8 mouse cellular contexts compared by ENCODE assay signal in the genomic region with DNA sequence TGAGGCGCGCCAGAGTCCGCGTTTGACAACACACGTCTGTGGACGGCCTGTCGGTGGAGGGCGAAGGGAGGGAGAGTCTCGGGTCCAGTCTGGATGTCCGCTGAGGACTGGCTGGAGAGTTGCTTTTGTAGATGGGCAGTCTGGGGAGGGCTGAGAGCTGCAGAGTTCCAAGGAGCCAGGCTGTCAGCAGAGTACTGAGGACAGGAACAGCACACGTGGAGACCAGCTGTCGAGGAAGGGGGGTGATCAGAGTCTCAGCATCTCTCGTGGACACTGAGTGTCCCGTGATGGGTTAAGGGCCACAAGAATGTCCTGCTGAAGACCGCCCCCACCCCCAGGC. TPM values are rescaled to one million over a fixed set of nuclear protein-coding genes. Genes with fewer than 3 reads are reported as not detected.
DNase-seq lines count a peak whose midpoint lies in the region; ATAC-seq and TF ChIP-seq lines count a peak whose summit lies in the region.

No protein-coding gene starts in this region.

- 1% methylated on average over 15 of the region's 15 CpGs for WGBS in lung, postnatal 0 days
- WGBS in limb, embryonic 14.5 days, result 1% methylated on average over 15 of the region's 15 CpGs

- 0 out of 2 replicates have a peak, but pooled peaks have one; percentile 12 for TF ChIP-seq CTCF in lung, postnatal 0 days (IDR thresholded peaks at IDR 0.05)

- peak overlapping the region; percentile 50 for H3K9ac ChIP-seq in lung, postnatal 0 days (replicated peaks; ENCODE audit: low read depth)
- H3K9ac ChIP-seq in limb, embryonic 14.5 days (ENCODE audit: low read depth, low read length, severe bottlenecking), result peak overlapping the region; percentile 78

- peaks cover 2% of the 10 kb centered on the region; the same call in 1 of the 2 replicates for H3K4me1 ChIP-seq in lung, postnatal 0 days (ENCODE audit: insufficient read depth, low read depth, low read length)
- H3K4me1 ChIP-seq in limb, embryonic 14.5 days (ENCODE audit: control insufficient read depth, insufficient read depth, low read length), result peaks cover 9% of the 10 kb centered on the region; the same call in 1 of the 2 replicates

- no peaks in the 10 kb centered on the region for H3K36me3 ChIP-seq in lung, postnatal 0 days (ENCODE audit: insufficient read depth, low read length)
- H3K36me3 ChIP-seq in limb, embryonic 14.5 days (ENCODE audit: control insufficient read depth, insufficient read depth, low read length), result peaks cover 21% of the 10 kb centered on the region

- peak overlapping the region; percentile 77 for H3K27ac ChIP-seq in lung, postnatal 0 days (ENCODE audit: low read length)
- H3K27ac ChIP-seq in limb, embryonic 14.5 days (replicated peaks; ENCODE audit: low read depth, low read length), result peak overlapping the region; percentile 67; the same call in 1 of the 2 replicates

- DNase-seq in lung, postnatal 0 days (ENCODE audit: low spot score), result peak; percentile 66
- no peak for DNase-seq in lung, postnatal 10 days
- DNase-seq in limb, embryonic 14.5 days (ENCODE audit: low spot score), result peak; percentile 6
- peak; percentile 21 for DNase-seq in skeletal muscle tissue, adult 2 months (ENCODE audit: low read depth, low spot score)
- no peak for DNase-seq in adrenal gland, adult 8-10 months
- DNase-seq in urinary bladder, postnatal 4 days (ENCODE audit: low spot score in 2 of 2), result no peak
- DNase-seq in kidney, postnatal 10 days, result no peak

- H3K9me3 ChIP-seq in lung, postnatal 0 days (ENCODE audit: low read length), result no peaks in the 10 kb centered on the region
- H3K9me3 ChIP-seq in limb, embryonic 14.5 days (ENCODE audit: control insufficient read depth, low read length), result no peaks in the 10 kb centered on the region

- peak overlapping the region; percentile 79 for H3K4me2 ChIP-seq in lung, postnatal 0 days (replicated peaks; ENCODE audit: low read depth, low read length)
- H3K4me2 ChIP-seq in limb, embryonic 14.5 days (replicated peaks; ENCODE audit: low read depth, low read length, severe bottlenecking), result peak overlapping the region; percentile 56

- peak overlapping the region; percentile 72 for H3K4me3 ChIP-seq in lung, postnatal 0 days (ENCODE audit: low read depth, low read length)
- H3K4me3 ChIP-seq in limb, embryonic 14.5 days (replicated peaks; ENCODE audit: low read length), result peak overlapping the region; percentile 77

- ATAC-seq in lung, postnatal 0 days, result peak; percentile 48; the same call in 1 of the 2 replicates
- ATAC-seq in erythroid progenitor cell, adult 5-6 weeks (replicated peaks; ENCODE audit: low FRiP score, poor library complexity, severe bottlenecking), result peak; percentile 3; the same call in 1 of the 2 replicates
- peak; percentile 27 for ATAC-seq in limb, embryonic 14.5 days (ENCODE audit: low FRiP score, low read depth)

- no peaks in the 10 kb centered on the region for H3K27me3 ChIP-seq in lung, postnatal 0 days (replicated peaks; ENCODE audit: insufficient read depth, low read length)
- H3K27me3 ChIP-seq in limb, embryonic 14.5 days (ENCODE audit: control insufficient read depth, insufficient read depth, low read length), result no peaks in the 10 kb centered on the region

- no peak for TF ChIP-seq POLR2A in limb, embryonic 14.5 days (IDR thresholded peaks at IDR 0.05; ENCODE audit: borderline replicate concordance, extremely low read depth, insufficient read depth, insufficient read length)

- no peak for TF ChIP-seq EP300 in lung, postnatal 0 days (IDR thresholded peaks at IDR 0.05)

RNA-seq across cellular contexts. Expression of gene Farp2, which starts 0.4 kb away (rescaled TPM):
- 3.4 and 3.6 TPM in 2 replicates for polyA plus RNA-seq in lung, postnatal 0 days (2015; fragmentation: Nextera tagmentation; extraction: Ambion mirVana)
- total RNA-seq in erythroid progenitor cell, adult 5-6 weeks (2015; ENCODE audit: low replicate concordance), result not detected in 2 replicates
- total RNA-seq in erythroid progenitor cell, adult 5-6 weeks (2017; ENCODE audit: low replicate concordance), result 0.64 and 1.5 TPM in 2 replicates
- 8.7 and 9.3 TPM in 2 replicates for polyA plus RNA-seq in limb, embryonic 14.5 days (2012; rRNA removed)
- 7.5 and 9.2 TPM in 2 replicates for polyA plus RNA-seq in limb, embryonic 14.5 days (2014; fragmentation: Nextera tagmentation; extraction: Ambion mirVana)
- total RNA-seq in adrenal gland, adult 8-10 months (2022), result 10 to 100 TPM; 17.1 to 26.1 (median 24.0) TPM

RNA-seq across cellular contexts. Expression of gene Hdlbp, which starts 33.7 kb away (rescaled TPM):
- polyA plus RNA-seq in lung, postnatal 0 days (2015; fragmentation: Nextera tagmentation; extraction: Ambion mirVana), result 172 and 175 TPM in 2 replicates
- 65.8 and 68.8 TPM in 2 replicates for total RNA-seq in erythroid progenitor cell, adult 5-6 weeks (2015; ENCODE audit: low replicate concordance)
- 40.5 and 51.6 TPM in 2 replicates for total RNA-seq in erythroid progenitor cell, adult 5-6 weeks (2017; ENCODE audit: low replicate concordance)
- 169 and 196 TPM in 2 replicates for polyA plus RNA-seq in limb, embryonic 14.5 days (2012; rRNA removed)
- 163 and 180 TPM in 2 replicates for polyA plus RNA-seq in limb, embryonic 14.5 days (2014; fragmentation: Nextera tagmentation; extraction: Ambion mirVana)
- total RNA-seq in adrenal gland, adult 8-10 months (2022), result 100 to 1,000 TPM; 299 to 422 (median 334) TPM

Comparison
In these comparisons a context has a peak if more than half of its experiments do, and no peak if none do; other contexts are left out.
1. DNase-seq: peak in lung, postnatal 0 days (single experiment), limb, embryonic 14.5 days (single experiment) and skeletal muscle tissue, adult 2 months (single experiment); none in lung, postnatal 10 days (single experiment), adrenal gland, adult 8-10 months (single experiment), urinary bladder, postnatal 4 days (0 of 2) and kidney, postnatal 10 days (single experiment).
2. RNA of gene Farp2, which starts 0.4 kb away (total RNA-seq): 17.1 to 26.1 TPM in adrenal gland, adult 8-10 months; 0.64 to 1.5 TPM in erythroid progenitor cell, adult 5-6 weeks; every median in the first group is over 4 times any median in the second.
3. RNA of gene Hdlbp, which starts 33.7 kb away (total RNA-seq): 299 to 422 TPM in adrenal gland, adult 8-10 months; 40.5 to 68.8 TPM in erythroid progenitor cell, adult 5-6 weeks; every median in the first group is over 4 times any median in the second.
4. Peak in every context shown above with its lines, with median percentiles within 50 percentile points of each other: ATAC-seq.